Mouse (Mus musculus): ENCODE results near the gene Acadm.

Gene Acadm

GRCm38 (mm10) chr3:153944335-153944990 is at the start of gene Acadm:
TSS of gene Acadm (minus strand) at chr3:153944632.
- peak; percentile 100 for DNase-seq

- peak; percentile 42 for DNase-seq
These were observed 40.3 kb upstream of the Acadm start for GRCm38 (mm10) chr3:153984428-153985340.

- no peak for DNase-seq
These were observed 36.2 kb upstream of the Acadm start for GRCm38 (mm10) chr3:153980611-153981010.

- DNase-seq: no peak
These were observed 31.4 kb upstream of the Acadm start for GRCm38 (mm10) chr3:153975791-153976190.

GRCm38 (mm10) chr3:153975060-153975459 is 30.6 kb upstream of the Acadm start:
- DNase-seq: no peak

- DNase-seq: no peak
These were observed 29.7 kb upstream of the Acadm start for GRCm38 (mm10) chr3:153973949-153974760.

- no peak for DNase-seq
These were observed 28.9 kb upstream of the Acadm start, which contains the start of gene Slc44a5 for GRCm38 (mm10) chr3:153973171-153973948. TSS of gene Slc44a5 (plus strand) at chr3:153973436.

GRCm38 (mm10) chr3:153969451-153969850 is 25.0 kb upstream of the Acadm start:
- no peak for DNase-seq

GRCm38 (mm10) chr3:153968549-153968948 is 24.1 kb upstream of the Acadm start:
- peak; percentile 32 for DNase-seq

- peak; percentile 41 for DNase-seq
These were observed 23.0 kb upstream of the Acadm start for GRCm38 (mm10) chr3:153967447-153967846.

GRCm38 (mm10) chr3:153961632-153962389 is 17.4 kb upstream of the Acadm start:
- no peak for DNase-seq

- no peak for DNase-seq
These were observed 16.5 kb upstream of the Acadm start for GRCm38 (mm10) chr3:153960884-153961283.

- peak; percentile 35 for DNase-seq
These were observed 15.3 kb upstream of the Acadm start for GRCm38 (mm10) chr3:153959731-153960207.

- peak; percentile 74 for DNase-seq
These were observed 14.8 kb upstream of the Acadm start for GRCm38 (mm10) chr3:153959035-153959730.

- DNase-seq: no peak
These were observed 13.5 kb upstream of the Acadm start for GRCm38 (mm10) chr3:153957916-153958315.

GRCm38 (mm10) chr3:153948176-153948575 is 3.7 kb upstream of the Acadm start:
- DNase-seq: peak; percentile 61

- DNase-seq: peak; percentile 35
These were observed 2.8 kb upstream of the Acadm start for GRCm38 (mm10) chr3:153947271-153947670.

GRCm38 (mm10) chr3:153943901-153944334 is 514 bp downstream of the Acadm start:
- no peak for DNase-seq

GRCm38 (mm10) chr3:153943003-153943640 is 1.3 kb downstream of the Acadm start:
- peak; percentile 53 for DNase-seq

- no peak for DNase-seq
These were observed 2.8 kb downstream of the Acadm start for GRCm38 (mm10) chr3:153941613-153942012.
